Mouse (Mus musculus) kidney, embryonic 14.5 days (tissue): Measurements from ENCODE around the gene Astn2. TPM values are rescaled to one million over a fixed set of nuclear protein-coding genes. Genes with fewer than 3 reads are reported as not detected.

ENCODE experiments used
- ATAC-seq: fragments of 200-750 bp; cut with Nextera tagmentation; 2 replicates; pipeline ENCODE4 v1.8.0; 2017; ENCODE audit warnings: moderate number of reproducible peaks, mild to moderate bottlenecking, moderate TSS enrichment, moderate library complexity; ENCODE audit not compliant: low FRiP score, low TSS enrichment
- H3K27ac ChIP-seq: fragments of 300-500 bp; sonication (generic); 2 replicates; pipeline ENCODE4 v1.5.1; 2014; ENCODE audit warnings: low read depth, mild to moderate bottlenecking, low read length, moderate library complexity, mixed read lengths
- H3K27me3 ChIP-seq: fragments of 300-500 bp; sonication (generic); 2 replicates; pipeline ENCODE4 v1.6.1; 2014; ENCODE audit warnings: mild to moderate bottlenecking, low read length; ENCODE audit not compliant: control insufficient read depth, insufficient read depth
- H3K36me3 ChIP-seq: fragments of 300-500 bp; sonication (generic); 2 replicates; pipeline ENCODE4 v1.6.1; 2014; ENCODE audit warnings: low read length, mixed read lengths; ENCODE audit not compliant: control insufficient read depth, insufficient read depth
- H3K4me1 ChIP-seq: fragments of 300-500 bp; sonication (generic); 2 replicates; pipeline ENCODE4 v1.6.1; 2014; ENCODE audit warnings: low read length, mixed read lengths; ENCODE audit not compliant: control insufficient read depth, insufficient read depth
- H3K4me2 ChIP-seq: fragments of 300-500 bp; sonication (generic); replicated peaks from 2 replicates; pipeline ENCODE4 v1.6.1; 2014; ENCODE audit warnings: low read depth, mild to moderate bottlenecking, low read length
- H3K4me3 ChIP-seq: fragments of 300-500 bp; sonication (generic); 2 replicates; pipeline ENCODE4 v1.5.1; 2014; ENCODE audit warnings: mild to moderate bottlenecking, low read length
- H3K9ac ChIP-seq: fragments of 300-500 bp; sonication (generic); 2 replicates; pipeline ENCODE4 v1.6.1; 2014; ENCODE audit warnings: low read depth, mild to moderate bottlenecking, low read length, moderate library complexity
- H3K9me3 ChIP-seq: fragments of 300-500 bp; sonication (generic); 2 replicates; pipeline ENCODE4 v1.6.1; 2016; ENCODE audit warnings: low read length; ENCODE audit not compliant: control insufficient read depth
- WGBS: fragments of 180-500 bp; shearing (Covaris S2); extraction: QIAGEN DNeasy Blood & Tissue Kit; methylation state at CpG from one replicate; pipeline ENCODE4 v1.1.7; 2014; 5-methylcytosine and 5-hydroxymethylcytosine counted together
- polyA plus RNA-seq: library from polyadenylated mRNA; unstranded; fragments of >200 nt; fragmentation: Nextera tagmentation; extraction: Ambion mirVana; gene quantifications from 2 replicates; pipeline ENCODE4 v1.2.1, GENCODE M21; 2014

Astn2 gene
- polyA plus RNA-seq, 1 experiment from 2014 or later: 0.60 TPM

GRCm38 (mm10) chr4:65896092-65897027 is 508.1 kb downstream of the Astn2 start:
- no peak overlapping the region for H3K27ac ChIP-seq
- no peaks in the 10 kb centered on the region for H3K27me3 ChIP-seq
- peak; percentile 81; the same call in 1 of the 2 replicates for ATAC-seq
- H3K4me3 ChIP-seq: no peak overlapping the region
- H3K9ac ChIP-seq: no peak overlapping the region
- no peak overlapping the region for H3K4me2 ChIP-seq
- no peaks in the 10 kb centered on the region for H3K36me3 ChIP-seq
- no peaks in the 10 kb centered on the region for H3K9me3 ChIP-seq
- no peaks in the 10 kb centered on the region for H3K4me1 ChIP-seq
- 40% methylated on average over 5 of the region's 5 CpGs for WGBS

- no peaks in the 10 kb centered on the region for H3K9me3 ChIP-seq
- no peaks in the 10 kb centered on the region for H3K4me1 ChIP-seq
- no peaks in the 10 kb centered on the region for H3K27me3 ChIP-seq
- WGBS: 47% methylated on average over 5 of the region's 5 CpGs
- H3K27ac ChIP-seq: no peak overlapping the region
- H3K4me3 ChIP-seq: no peak overlapping the region
- no peak for ATAC-seq
- no peak overlapping the region for H3K9ac ChIP-seq
- no peak overlapping the region for H3K4me2 ChIP-seq
- no peaks in the 10 kb centered on the region for H3K36me3 ChIP-seq
These were observed 515.9 kb downstream of the Astn2 start for GRCm38 (mm10) chr4:65888332-65888993.

- H3K4me2 ChIP-seq: no peak overlapping the region
- no peaks in the 10 kb centered on the region for H3K9me3 ChIP-seq
- 63% methylated on average over 1 of the region's 1 CpGs for WGBS
- no peak overlapping the region for H3K4me3 ChIP-seq
- no peak overlapping the region for H3K27ac ChIP-seq
- H3K4me1 ChIP-seq: no peaks in the 10 kb centered on the region
- H3K9ac ChIP-seq: no peak overlapping the region
- ATAC-seq: no peak
- no peaks in the 10 kb centered on the region for H3K36me3 ChIP-seq
- H3K27me3 ChIP-seq: no peaks in the 10 kb centered on the region
These were observed 517.5 kb downstream of the Astn2 start for GRCm38 (mm10) chr4:65886862-65887261.

- Histone ChIP-seq H3K27ac (no peak overlapping the region), H3K4me1 (no peaks in the 10 kb centered on the region), H3K4me2 (no peak overlapping the region), H3K36me3 (no peaks in the 10 kb centered on the region), H3K27me3 (no peaks in the 10 kb centered on the region), H3K9me3 (no peaks in the 10 kb centered on the region), H3K9ac (no peak overlapping the region), H3K4me3 (no peak overlapping the region)
- no peak for ATAC-seq
- 76% methylated on average over 3 of the region's 3 CpGs for WGBS
These were observed 518.5 kb downstream of the Astn2 start for GRCm38 (mm10) chr4:65885921-65886320.

GRCm38 (mm10) chr4:65874236-65874781 is 530.1 kb downstream of the Astn2 start:
- Histone ChIP-seq H3K4me1 (no peaks in the 10 kb centered on the region), H3K27me3 (no peaks in the 10 kb centered on the region), H3K4me2 (no peak overlapping the region), H3K27ac (no peak overlapping the region), H3K36me3 (no peaks in the 10 kb centered on the region), H3K9ac (no peak overlapping the region), H3K9me3 (no peaks in the 10 kb centered on the region), H3K4me3 (no peak overlapping the region)
- no peak for ATAC-seq
- 58% methylated on average over 2 of the region's 2 CpGs for WGBS

- Histone ChIP-seq H3K27ac (no peak overlapping the region), H3K4me3 (no peak overlapping the region), H3K9ac (no peak overlapping the region), H3K4me2 (no peak overlapping the region), H3K4me1 (no peaks in the 10 kb centered on the region), H3K27me3 (no peaks in the 10 kb centered on the region), H3K9me3 (no peaks in the 10 kb centered on the region), H3K36me3 (no peaks in the 10 kb centered on the region)
- ATAC-seq: no peak
These were observed 539.9 kb downstream of the Astn2 start for GRCm38 (mm10) chr4:65864551-65864950.

- WGBS: 78% methylated on average over 2 of the region's 2 CpGs
These were observed 561.2 kb downstream of the Astn2 start for GRCm38 (mm10) chr4:65843191-65843590.

GRCm38 (mm10) chr4:65839550-65840000 is 564.8 kb downstream of the Astn2 start:
- WGBS: 77% methylated on average over 9 of the region's 9 CpGs
- Histone ChIP-seq H3K36me3 (no peaks in the 10 kb centered on the region), H3K9ac (no peak overlapping the region), H3K27ac (no peak overlapping the region), H3K4me3 (no peak overlapping the region), H3K4me1 (no peaks in the 10 kb centered on the region), H3K27me3 (no peaks in the 10 kb centered on the region), H3K4me2 (no peak overlapping the region), H3K9me3 (no peaks in the 10 kb centered on the region)
- ATAC-seq: no peak

More at GRCm38 (mm10) chr4:65843191-65843590, 561.2 kb downstream of the Astn2 start:
- H3K4me1 ChIP-seq: no peaks in the 10 kb centered on the region
- H3K9me3 ChIP-seq: no peaks in the 10 kb centered on the region
- H3K4me2 ChIP-seq: no peak overlapping the region
- H3K36me3 ChIP-seq: no peaks in the 10 kb centered on the region
- no peak overlapping the region for H3K4me3 ChIP-seq
- H3K27me3 ChIP-seq: no peaks in the 10 kb centered on the region
- H3K27ac ChIP-seq: no peak overlapping the region
- H3K9ac ChIP-seq: no peak overlapping the region
- ATAC-seq: no peak

- no peak overlapping the region for H3K9ac ChIP-seq
- ATAC-seq: no peak
- H3K4me3 ChIP-seq: no peak overlapping the region
- no peak overlapping the region for H3K27ac ChIP-seq
- no peaks in the 10 kb centered on the region for H3K27me3 ChIP-seq
- no peaks in the 10 kb centered on the region for H3K4me1 ChIP-seq
- H3K9me3 ChIP-seq: no peaks in the 10 kb centered on the region
- WGBS: 84% methylated on average over 4 of the region's 4 CpGs
- no peaks in the 10 kb centered on the region for H3K36me3 ChIP-seq
- no peak overlapping the region for H3K4me2 ChIP-seq
These were observed 565.6 kb downstream of the Astn2 start for GRCm38 (mm10) chr4:65838781-65839180.
